Mouse (Mus musculus): Measurements from ENCODE around the gene Rag2.

GRCm38 (mm10) chr2:101581418-101581817 is 43.1 kb upstream of the Rag2 start:
- TF ChIP-seq CTCF (IDR thresholded peaks at IDR 0.05) (no peak), EP300 (IDR thresholded peaks at IDR 0.05; ENCODE audit: insufficient read depth, low read depth, low read length) (no peak)

Data from heart, adult 2 months (tissue).